Mouse (Mus musculus): Measurements from ENCODE around the gene Sik3.

Sik3 gene

GRCm38 (mm10) chr9:46016417-46016816 is 3.8 kb downstream of the Sik3 start:
- DNase-seq = no peak

GRCm38 (mm10) chr9:46018316-46018715 is 5.7 kb downstream of the Sik3 start:
- no peak for DNase-seq

GRCm38 (mm10) chr9:46019975-46020374 is 7.4 kb downstream of the Sik3 start:
- DNase-seq = no peak

DNA sequence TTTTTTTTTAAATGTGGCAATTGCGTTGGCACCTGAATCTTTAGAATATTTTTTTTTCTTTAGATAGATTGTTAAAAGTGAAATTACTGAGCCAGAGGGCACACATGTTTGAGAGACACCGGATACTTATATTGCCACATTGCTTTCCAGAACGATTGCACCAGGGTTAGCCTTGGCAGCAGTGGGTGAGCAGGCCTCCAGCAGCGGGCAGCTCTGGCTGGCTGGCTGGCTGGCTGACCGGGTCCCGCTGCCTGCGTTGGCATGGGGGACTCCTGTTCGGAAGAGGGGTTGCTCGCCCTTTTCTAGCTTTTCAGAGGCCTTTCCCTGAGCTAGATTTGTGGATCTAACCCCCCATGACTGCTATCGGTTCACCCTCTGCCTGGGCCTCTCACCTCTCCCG is 11.0 kb downstream of the Sik3 start:
- DNase-seq = no peak

- DNase-seq = no peak
Measured at GRCm38 (mm10) chr9:46026058-46026849, 13.6 kb downstream of the Sik3 start.

GRCm38 (mm10) chr9:46027994-46028393 is 15.4 kb downstream of the Sik3 start:
- no peak for DNase-seq

- DNase-seq = no peak
Measured at GRCm38 (mm10) chr9:46029534-46029933, 16.9 kb downstream of the Sik3 start.

- no peak for DNase-seq
Measured at GRCm38 (mm10) chr9:46030184-46030583, 17.6 kb downstream of the Sik3 start.

DNA sequence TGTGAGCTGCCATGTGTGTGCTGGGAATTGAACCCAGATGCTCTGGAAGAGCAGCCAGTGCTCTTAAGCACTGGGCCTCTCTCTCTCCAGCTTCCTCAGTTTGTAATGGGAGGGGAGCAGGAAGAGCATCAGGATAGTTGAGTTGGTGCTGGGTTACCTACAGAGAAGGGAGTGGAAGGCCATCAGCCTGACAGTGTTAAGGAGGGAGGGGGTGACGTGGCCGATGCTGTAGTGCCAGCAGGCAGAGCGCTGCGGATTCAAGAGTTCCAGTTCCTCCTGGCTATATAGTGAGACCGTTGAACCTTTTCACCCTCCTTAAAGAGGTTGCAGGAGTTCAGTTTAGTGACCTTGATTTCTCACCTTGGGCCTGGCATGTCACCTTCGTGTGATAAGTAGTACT is 18.3 kb downstream of the Sik3 start:
- DNase-seq = no peak

- peak; percentile 78 to 81 for DNase-seq
Measured at GRCm38 (mm10) chr9:46032190-46032589, 19.6 kb downstream of the Sik3 start.

- DNase-seq = no peak
Measured at GRCm38 (mm10) chr9:46033058-46033457, 20.4 kb downstream of the Sik3 start.

DNA sequence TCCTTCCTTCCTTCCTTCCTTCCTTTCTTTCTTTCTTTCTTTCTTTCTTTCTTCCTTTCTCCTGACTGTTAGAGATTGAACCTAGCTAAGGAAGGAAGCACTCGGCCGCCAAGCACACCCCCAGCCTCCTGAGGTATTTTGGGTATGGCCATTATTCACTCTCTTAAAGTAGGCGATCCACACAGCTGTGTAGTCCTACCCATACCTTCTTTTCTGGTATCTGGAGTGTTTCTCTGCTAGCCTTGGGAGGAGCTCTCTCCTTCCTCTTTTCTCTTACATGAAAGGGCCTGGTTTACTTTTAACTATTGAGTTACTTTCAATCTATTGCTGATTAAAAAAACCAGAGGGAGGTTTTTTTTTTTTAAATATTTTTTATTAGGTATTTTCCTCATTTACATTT is 21.2 kb downstream of the Sik3 start:
- DNase-seq = no peak

DNA sequence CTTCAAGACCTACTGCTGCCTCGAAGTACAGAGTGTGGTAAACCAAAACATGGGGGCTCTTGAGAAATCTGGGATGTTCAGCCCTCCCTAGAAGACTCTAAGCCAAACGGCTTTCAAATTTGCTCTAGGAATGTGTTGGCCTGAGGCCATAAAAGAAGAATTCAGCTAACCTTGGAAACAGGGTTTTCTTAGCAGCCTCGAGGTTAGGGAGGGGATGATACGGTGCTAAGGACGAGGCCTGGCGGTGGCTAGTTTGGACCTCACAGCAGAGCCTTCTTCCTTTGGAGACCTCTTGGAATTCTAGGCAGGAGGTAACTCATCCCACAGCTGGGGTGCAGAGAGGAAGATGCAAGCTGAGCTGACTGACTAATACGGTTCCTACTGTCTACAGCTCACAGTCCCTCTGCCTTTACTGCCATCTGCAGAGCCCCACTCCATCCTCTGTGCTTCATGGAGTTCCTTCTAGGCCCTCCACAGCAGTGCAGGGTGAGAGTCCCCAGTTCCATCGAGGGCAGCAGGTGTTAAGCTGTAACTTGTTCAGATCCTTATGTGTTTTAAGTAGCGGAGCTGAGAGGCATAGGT is 22.8 kb downstream of the Sik3 start:
- DNase-seq = peak in 1 of 2 experiments; percentile 46

DNA sequence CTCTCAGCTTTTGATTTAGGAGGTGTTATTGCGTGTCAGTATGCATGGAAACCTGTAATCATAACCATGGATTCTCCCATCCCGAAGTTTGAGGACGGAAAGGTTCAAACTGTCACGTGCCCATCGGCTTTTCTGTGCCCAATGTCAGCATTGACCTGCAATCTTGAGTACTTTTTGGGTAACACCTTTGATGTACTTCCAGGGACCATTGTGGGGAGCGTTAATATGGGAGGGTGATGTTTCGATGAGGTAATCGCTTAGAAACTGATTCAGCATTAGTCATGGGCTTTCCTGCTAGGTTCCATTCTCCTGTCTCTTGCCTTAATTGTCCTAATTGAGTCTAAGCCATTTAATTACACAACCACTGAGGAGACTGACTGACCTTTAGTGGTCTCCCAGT is 24.3 kb downstream of the Sik3 start:
- no peak for DNase-seq

DNA sequence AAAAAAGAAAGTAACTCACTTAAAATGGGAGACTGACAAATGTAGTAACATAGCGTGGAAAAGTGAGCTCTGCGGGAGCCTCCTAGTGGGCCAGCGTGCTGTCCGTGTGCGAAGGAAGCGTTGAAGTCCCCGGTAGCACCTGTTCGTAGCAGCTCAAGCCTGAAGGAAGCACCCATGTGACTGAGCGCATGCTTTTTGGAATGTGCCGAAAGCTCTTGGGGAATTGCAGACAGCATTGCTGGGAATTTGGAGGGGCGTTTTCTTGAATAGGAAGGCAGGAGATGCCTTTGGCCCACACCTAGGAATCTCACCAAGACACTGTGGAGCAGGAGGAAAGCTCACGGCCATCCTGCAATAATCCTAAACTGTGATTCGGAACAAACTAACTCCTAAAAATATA is 26.2 kb downstream of the Sik3 start:
- DNase-seq = peak; percentile 45 to 49

- DNase-seq = no peak
Measured at GRCm38 (mm10) chr9:46041186-46041585, 28.6 kb downstream of the Sik3 start.

DNA sequence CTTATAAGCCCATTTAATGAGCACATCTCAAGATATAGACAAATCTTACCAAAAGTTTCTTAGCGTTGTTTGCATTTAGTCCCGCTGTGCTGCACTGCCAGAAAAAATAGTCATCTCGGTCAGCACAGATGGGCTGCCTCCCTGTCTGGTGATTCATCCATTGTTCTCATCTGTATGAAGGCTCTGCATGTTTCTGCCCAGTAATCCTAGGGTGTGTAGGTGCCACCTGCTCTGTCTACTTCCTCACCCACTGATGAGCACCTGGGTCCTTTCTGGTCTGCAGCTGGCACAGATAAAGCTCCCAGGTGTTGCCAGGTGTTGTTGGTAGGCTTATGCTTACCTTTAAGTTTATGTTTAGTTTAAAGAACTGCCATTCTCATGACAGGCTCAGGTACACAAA is 29.8 kb downstream of the Sik3 start:
- DNase-seq = no peak

GRCm38 (mm10) chr9:46043626-46044025 is 31.0 kb downstream of the Sik3 start:
- no peak for DNase-seq

DNA sequence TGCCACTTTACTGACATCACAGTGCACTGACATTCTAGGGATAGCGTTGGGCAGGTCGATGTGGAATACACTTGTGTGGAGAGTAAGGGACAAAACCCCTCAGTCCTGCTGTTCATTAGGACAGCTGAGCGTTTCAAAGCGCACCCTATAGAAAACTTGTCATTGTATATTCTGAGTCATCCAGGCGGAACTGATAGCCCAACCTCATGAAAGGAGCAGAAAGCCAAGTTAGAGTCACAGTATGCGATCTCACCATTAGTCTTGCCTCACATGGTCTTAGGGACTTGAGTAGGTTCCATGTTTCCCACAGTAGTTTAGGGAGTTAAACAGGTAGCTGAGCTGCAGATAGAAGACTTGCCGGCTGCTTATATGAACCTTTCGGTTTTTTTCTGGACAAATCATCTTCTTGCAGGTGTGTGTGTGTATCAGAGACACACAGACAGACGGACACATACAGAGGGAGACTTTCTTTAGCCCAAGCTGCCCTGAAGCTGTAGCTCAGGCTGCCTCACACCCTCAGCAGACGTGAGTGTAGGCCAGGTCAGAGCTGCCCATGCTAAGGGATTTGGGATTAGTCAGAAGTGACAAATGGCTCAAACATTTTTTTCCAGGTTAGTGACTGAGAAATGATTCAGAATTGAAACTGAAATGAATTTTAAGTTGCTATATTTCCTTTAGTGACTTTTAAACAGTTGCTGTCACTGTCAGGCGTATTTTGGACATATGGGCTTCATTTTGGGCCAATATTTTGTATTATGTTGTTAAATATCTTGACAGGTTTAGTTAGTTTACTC is 34.3 kb downstream of the Sik3 start:
- DNase-seq = no peak

DNA sequence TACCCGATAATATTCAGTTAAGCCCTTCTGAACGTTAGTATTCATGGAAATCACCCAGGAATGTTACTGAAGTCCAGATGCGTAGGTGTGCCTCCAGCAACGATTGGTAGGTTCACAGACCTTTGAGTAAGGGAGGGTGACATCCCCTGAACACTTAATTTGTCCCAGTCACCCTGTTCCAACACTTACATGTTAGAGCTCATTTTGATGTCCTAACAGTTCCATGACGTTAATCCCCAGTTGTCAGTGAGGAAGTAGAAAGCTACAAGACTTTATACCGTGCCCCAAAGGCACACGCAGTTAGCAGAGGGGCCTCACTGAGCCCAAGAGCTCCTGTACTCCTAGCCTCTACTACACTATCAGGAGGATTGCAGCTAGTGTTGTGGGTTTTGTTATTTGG is 36.9 kb downstream of the Sik3 start:
- no peak for DNase-seq

DNA sequence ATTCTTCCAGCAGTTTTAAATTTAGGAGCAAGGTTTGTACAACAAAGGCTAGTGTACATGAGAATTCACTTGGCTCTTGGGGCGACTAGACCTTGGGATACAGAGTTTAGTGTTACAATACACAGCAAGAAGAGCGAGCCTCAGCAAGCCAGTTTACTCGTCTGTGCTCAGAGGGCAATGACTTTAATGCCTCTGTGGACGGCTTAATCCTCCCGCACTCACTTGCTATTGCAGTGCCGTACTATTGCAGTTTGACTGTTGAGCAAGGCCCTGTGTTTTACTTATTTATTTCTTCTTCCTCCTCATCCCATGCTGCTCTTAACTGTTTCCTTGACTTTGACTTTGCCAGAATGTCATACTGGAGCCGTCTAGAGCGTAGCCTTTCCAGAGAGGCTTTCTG is 37.6 kb downstream of the Sik3 start:
- DNase-seq = no peak

DNA sequence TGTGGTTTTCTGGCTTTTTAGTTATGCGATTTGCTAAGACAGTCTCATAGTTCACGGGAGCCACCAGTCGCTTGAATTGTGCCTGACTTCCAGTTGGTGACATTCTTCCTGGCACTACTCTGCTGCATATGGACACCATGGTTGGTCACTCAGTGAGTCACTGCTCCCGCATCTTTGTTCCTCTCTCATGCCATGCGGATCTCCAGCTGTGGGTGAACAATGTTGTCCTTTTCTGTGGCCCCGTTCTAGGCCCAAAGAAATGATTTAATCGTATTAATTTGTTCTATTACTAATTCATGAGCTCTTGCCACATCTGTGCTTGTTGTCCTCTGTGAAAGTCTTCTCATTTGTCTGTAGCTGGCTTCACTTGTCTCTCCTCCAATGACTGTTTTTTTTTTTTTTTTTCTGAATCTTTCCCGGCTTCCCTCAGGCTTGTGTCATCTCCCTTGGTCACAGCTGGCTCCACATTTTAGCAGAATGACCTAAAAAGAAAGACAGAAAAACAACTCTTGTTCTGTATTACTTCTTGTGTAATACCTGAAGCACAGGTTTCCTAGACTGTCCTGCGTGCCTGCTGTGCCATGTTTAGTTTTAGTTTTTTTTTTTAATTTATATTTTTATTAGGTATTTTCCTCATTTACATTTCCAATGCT is 40.5 kb downstream of the Sik3 start:
- DNase-seq = no peak

DNA sequence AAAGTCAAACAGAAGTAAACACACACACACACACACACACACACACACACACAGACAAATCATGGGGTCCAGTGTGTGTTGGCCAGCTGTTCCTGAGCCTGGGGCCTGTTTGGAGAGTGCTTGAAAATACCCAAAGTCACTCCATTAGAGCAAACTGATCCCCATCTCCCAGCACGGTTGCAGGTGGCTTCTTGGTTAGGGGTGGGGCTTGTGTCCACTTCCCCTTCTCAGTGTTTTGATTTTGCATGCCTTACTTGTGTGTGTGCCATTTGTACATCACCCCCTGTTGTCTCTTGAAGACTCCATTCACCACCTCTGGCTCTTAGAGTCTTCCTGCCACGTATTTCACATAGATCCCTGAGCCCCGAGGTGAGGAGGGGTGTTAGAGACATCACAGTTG is 45.4 kb downstream of the Sik3 start:
- DNase-seq = no peak

Measured in kidney, postnatal 36 days (tissue).